Mouse (Mus musculus) heart, adult 2 months (tissue): Measurements from ENCODE around the gene Dgcr2.

Experiments
- CTCF ChIP-seq: fragments of 200-600 bp; IDR thresholded peaks from 2 replicates; pipeline ENCODE4 v1.8.1; 2022; ENCODE audit warnings: antibody characterized with exemption, mild to moderate bottlenecking, moderate library complexity
- POLR2A ChIP-seq: fragments of 200-500 bp; IDR thresholded peaks from 2 replicates; pipeline ENCODE4 v1.6.1; 2011; ENCODE audit warnings: mild to moderate bottlenecking, low read depth, low read length, control low read depth; ENCODE audit not compliant: insufficient read depth

GRCm38 (mm10) chr16:17809125-17809524, 89.2 kb downstream of the Dgcr2 start:
- TF ChIP-seq CTCF, result no peak
- TF ChIP-seq POLR2A, result no peak
